Mouse (Mus musculus): ENCODE results near the gene Hspa1b.
A peak's percentile ranks its signal among the peaks of the same experiment; 100 is the strongest.

Hspa1b gene

DNA sequence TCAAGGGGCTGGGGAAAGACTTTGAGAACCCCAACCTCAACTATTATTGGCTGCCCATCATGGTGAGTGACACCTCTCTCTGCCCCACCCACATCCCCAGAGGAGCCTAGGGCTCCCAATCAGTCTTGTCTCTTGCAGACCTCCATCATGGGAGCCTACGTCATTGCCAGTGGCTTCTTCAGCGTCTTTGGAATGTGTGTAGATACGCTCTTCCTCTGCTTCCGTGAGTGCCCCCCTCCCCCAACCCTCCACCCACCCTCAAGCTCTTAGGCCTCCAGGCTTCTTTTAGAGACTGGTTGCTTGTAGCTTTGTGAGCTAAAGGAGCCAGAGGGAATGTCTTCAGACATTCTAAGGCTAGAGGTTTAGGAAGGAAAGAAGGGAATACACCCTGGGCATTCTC, 30.2 kb downstream of the Hspa1b start:
- no peak for DNase-seq (ENCODE audit: low spot score in 2 of 2)

DNA sequence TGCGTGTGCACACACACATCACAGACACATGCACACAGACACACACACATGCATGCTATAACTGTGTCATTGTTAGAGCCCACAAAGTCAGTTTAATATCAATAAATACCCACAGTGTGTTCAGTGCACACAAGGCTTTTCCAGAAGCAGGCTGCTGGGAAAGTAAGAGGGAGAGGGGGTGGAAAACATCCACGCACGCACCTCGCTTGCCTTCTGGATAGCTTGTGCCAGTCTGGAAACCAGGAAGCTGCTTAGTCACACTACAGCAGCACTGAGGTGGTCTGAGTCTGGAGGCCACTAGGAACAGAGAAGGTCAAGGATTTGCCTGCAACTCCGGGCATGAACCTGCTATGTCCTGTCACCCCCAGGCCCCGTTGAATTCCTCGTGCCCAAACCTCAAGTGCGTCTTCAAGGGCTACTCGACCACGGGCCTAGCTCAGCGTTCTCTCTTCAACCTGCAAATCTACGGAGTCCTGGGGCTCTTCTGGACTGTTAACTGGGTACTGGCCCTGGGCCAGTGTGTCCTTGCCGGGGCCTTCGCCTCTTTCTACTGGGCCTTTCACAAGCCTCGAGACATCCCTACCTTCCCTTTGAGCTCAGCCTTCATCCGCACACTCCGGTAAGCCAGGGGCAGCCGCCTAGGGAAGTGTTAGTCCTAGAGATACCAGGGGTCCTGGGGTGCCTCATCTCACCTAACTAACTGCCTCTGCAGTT, 31.6 kb downstream of the Hspa1b start:
- no peak for DNase-seq (ENCODE audit: low spot score in 2 of 2)

DNA sequence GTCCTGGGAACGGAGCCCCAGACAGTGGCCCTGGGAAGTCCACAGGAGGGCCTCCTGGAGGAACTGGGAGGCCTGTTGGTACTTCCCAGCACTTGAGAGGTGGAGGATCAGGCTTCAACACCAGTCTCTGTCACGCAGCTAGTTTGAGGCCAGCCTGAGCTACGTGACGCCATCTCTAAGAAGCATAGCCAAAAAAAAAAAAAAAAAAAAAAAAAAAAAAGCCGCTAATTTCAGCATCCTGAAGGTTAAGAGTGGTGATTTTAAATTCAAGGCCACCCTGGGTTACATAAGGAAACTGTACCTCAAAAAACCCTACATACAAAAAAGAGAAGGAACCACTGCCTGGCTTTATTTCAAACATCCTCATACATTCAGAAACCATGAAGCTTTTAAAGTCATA, 34.8 kb downstream of the Hspa1b start:
- DNase-seq (ENCODE audit: low spot score in 2 of 2), result no peak

DNA sequence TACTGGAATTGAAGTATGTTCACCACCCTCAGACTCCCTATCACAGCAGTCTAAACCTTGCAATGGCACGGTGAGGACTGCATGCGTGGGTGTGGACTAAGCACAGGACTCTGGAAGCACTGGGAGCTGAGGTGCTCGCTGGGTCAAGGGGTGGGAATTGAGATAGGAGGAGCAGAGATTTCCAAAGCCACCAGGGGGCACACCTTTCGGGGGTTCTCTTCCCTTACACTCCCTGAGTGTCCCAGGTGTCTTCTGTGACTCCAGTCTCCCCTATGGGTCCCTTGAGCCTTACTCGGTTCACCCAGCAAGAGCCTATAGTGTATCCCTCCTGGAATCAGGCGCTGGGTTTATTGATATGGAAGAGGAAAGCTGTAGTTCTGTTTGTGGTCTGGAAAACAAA, 36.1 kb downstream of the Hspa1b start:
- no peak for DNase-seq (ENCODE audit: low spot score in 2 of 2)

DNA sequence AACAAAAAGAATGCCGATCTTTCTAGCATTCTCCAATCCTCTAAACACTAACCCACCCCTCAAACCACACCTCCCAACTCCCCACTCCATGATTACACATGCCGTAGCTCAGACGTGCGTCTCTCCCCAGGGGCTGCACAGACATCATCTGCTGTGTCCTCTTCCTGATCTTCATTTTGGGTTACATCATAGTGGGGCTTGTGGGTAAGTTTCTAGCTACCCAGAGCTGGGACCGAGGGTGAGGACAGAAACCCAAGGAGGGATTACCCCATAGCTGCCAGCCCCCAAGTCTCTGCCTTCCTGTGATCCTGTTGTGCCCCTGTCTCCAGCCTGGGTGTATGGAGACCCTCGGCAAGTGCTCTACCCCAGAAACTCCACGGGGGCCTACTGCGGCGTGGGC, 41.9 kb downstream of the Hspa1b start:
- DNase-seq (ENCODE audit: low spot score in 2 of 2), result no peak

DNA sequence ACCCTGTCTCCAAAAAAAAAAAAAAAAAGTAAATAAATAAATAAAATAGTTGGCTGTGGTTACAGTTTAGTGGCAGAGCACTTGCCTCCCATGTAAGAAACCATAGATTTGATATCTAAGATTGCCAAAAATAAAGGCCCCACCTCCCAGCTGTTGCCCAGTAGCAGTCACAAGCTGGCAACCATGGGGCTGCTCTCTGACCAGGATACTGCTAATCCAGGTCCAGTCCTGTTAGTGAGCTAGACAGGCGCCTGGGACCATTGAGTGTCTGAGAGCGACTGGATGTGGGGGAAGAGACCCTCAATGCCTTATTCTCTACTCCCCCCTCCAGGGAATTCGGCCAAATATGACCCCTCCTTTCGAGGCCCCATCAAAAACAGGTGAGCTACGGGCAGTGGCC, 42.7 kb downstream of the Hspa1b start:
- no peak for DNase-seq (ENCODE audit: low spot score in 2 of 2)

DNA sequence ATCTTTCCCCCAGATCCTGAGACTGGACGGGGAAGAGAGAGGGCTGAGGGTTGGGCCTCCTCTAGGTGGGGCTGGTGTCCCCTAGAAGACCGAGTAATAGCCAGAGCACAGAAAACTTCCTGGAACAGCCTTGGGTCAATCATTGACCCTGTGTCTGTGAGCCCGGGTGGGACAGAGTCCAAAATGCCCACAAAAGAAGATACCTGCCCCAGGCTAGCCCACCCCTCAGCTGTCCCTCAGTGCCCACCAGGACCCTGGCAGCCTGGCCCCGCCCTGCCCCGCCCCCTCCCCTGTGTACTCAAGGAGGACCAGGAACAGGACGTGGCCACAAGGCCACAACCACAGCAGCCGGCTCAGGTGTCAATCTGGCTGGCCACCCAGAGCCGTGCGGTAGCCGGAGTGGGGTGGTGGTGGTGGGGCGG, 43.6 kb downstream of the Hspa1b start:
- DNase-seq (ENCODE audit: low spot score in 2 of 2), result no peak

DNA sequence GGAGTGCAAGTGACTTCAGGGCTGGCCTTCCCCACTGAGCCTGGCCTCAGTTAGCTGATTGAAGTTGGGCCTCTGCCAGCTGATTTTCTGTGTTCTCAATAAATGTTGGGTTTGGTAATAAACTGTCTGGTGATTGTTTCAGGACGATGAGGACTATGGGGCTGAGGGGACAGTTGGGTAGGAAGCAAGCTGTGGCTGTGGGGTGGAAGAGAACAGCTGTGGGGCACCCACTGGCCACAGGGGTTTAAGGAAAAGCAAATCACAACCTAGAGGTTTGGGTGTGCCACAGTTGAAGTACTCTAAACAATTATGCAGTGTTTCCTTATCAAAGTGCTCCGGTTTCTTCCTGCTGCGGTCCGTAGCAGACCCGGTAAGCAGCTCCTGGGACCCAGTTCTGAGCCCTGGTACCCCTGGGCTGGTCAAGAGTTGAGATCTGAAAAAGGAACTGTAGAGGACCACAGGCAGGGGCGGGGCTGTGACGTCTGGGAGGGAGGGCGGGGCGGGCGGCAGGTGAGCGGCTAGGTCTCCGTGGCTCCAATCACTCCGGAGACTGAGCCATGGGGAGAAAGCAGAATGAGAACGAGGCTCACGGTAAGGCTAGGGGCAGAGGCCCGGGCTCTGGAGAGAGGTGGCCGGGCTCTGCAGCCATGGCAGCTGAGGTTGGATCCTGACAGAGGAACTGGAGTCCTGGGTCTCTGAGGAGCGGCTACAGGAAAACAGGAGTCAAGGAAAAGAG, 44.9 kb downstream of the Hspa1b start, which contains the start of gene Slc44a4:
Gene Slc44a4 (plus strand): TSS at position 537 of the 736 bp plus-strand sequence.
- no peak for DNase-seq (ENCODE audit: low spot score in 2 of 2)

DNA sequence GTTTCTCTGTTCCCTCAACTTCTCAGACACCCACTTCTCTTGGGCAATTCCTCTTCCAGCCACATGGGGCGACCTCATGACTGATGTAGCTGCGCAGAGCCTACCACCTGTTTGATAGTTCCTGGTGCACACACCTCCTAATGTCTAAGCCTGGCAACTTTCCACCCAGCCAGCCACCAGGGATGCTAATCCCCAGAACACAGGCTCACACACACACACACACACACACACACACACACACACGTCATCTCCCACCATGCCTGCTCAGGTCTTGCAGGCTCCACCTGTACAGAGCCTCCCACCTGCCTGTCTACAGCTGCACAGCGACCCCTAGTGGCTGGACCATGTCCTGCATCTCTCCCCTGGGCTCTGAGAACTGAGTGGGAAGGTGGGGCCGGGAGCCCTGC, 47.1 kb downstream of the Hspa1b start:
- peak; percentile 85 to 97 for DNase-seq (ENCODE audit: low spot score in 2 of 2)

DNA sequence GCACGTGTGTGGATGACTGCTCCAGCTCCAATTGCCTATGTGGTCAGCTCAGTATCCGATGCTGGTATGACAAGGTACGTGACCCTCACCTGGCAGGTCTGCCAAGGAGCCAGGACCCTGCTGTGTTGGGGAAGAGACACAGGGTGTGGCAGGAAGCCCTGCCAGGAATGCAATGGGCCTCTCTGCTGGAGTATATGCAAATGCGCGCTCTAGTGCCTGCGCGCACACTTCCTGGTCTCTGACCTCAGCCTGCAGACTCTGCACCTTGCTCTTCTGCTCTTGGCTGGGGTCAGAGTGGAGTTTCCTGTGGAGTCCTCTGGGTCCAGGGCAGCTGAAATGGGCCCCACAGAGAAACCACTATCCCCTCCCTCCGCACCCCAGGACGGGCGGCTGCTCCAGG, 48.1 kb downstream of the Hspa1b start:
- no peak for DNase-seq (ENCODE audit: low spot score in 2 of 2)

Measured in spleen, postnatal 4 days (tissue).